Mouse (Mus musculus) liver, embryonic 14.5 days (tissue): ENCODE results near the gene Prph2.

Experiments
- CTCF ChIP-seq: IDR thresholded peaks from 2 replicates; pipeline ENCODE4 v1.5.1; 2016; ENCODE audit warnings: antibody characterized with exemption, low read depth, control low read depth
- EP300 ChIP-seq: IDR thresholded peaks from 2 replicates; pipeline ENCODE4 v1.6.1; 2016; ENCODE audit warnings: antibody characterized with exemption, low read depth

GRCm38 (mm10) chr17:46888511-46889212 lies 21.6 kb upstream of the Prph2 start:
- TF ChIP-seq CTCF (peak; percentile 85), EP300 (no peak)
